Mouse (Mus musculus) ES-Bruce4 (cell line): ENCODE data around the gene Tars2.

Experiments
- CTCF ChIP-seq: IDR thresholded peaks from one replicate; pipeline ENCODE4 v1.8.1; 2011; ENCODE audit warnings: low read depth, low read length
- EP300 ChIP-seq: IDR thresholded peaks from 2 replicates; pipeline ENCODE4 v1.6.1; 2011; ENCODE audit warnings: low read depth, low read length; ENCODE audit not compliant: insufficient read depth
- POLR2A ChIP-seq: IDR thresholded peaks from one replicate; pipeline ENCODE4 v1.8.1; 2011; ENCODE audit warnings: low read length; ENCODE audit not compliant: insufficient read depth

DNA sequence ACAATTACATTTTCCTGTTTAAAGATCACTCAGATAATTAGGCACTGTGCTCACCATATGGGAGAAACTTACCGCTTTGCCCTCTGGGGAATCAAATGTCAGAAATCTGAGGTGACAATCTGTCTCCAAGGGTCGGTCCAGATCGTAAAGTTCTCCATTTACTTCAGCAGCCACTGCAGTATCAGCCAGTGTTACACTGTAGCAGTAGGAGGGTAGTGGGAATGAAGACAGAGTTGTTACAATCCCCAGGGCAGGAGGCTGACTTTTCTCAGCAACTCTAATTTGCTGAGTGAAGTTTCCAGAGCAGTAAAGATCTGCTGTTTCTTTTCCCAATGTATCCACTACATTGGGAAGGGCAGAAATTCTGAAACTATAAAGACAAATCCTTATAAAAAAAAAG, 7.1 kb downstream of the Tars2 start:
- TF ChIP-seq EP300 = no peak
- no peak for TF ChIP-seq CTCF
- TF ChIP-seq POLR2A = no peak
